Mouse (Mus musculus) MEL (cell line): ENCODE data around the gene Pcgf1.

ENCODE experiments used
- BHLHE40 ChIP-seq: IDR thresholded peaks from 2 replicates; pipeline ENCODE4 v1.6.1; 2012; ENCODE audit warnings: low read depth, mild to moderate bottlenecking, inconsistent platforms, low read length, improper control_type of control experiment, borderline replicate concordance
- CHD1 ChIP-seq: IDR thresholded peaks from 2 replicates; pipeline ENCODE4 v1.6.1; 2012; ENCODE audit warnings: low read depth, mild to moderate bottlenecking, inconsistent platforms, low read length, improper control_type of control experiment
- CTCF ChIP-seq, 3 experiments: IDR thresholded peaks in 2 of 3; conservative IDR thresholded peaks in 1 of 3; 2 replicates each; pipeline ENCODE4 v1.5.1; 2011 to 2012; ENCODE audit warnings: low read length in 3 of 3, low read depth in 2 of 3, mild to moderate bottlenecking in 2 of 3, improper control_type of control experiment in 1 of 3, inconsistent platforms in 1 of 3, mixed read lengths in 1 of 3, moderate library complexity in 1 of 3; ENCODE audit not compliant: control insufficient read depth in 1 of 3, insufficient read depth in 1 of 3, poor library complexity in 1 of 3, severe bottlenecking in 1 of 3
- E2F4 ChIP-seq: IDR thresholded peaks from 2 replicates; pipeline ENCODE4 v1.6.1; 2011; ENCODE audit warnings: low read depth, low read length, improper control_type of control experiment, borderline replicate concordance
- EP300 ChIP-seq, 2 experiments: IDR thresholded peaks; 2 replicates each; pipeline ENCODE4 v1.6.1; 2011; ENCODE audit warnings: improper control_type of control experiment in 2 of 2, low read length in 2 of 2, low read depth in 1 of 2, mild to moderate bottlenecking in 1 of 2
- GATA1 ChIP-seq: IDR thresholded peaks from 2 replicates; pipeline ENCODE4 v1.6.1; 2011; ENCODE audit warnings: low read depth, low read length, improper control_type of control experiment
- MXI1 ChIP-seq: IDR thresholded peaks from 2 replicates; pipeline ENCODE4 v1.6.1; 2011; ENCODE audit warnings: mild to moderate bottlenecking, low read depth, low read length, improper control_type of control experiment
- MYC ChIP-seq: IDR thresholded peaks from 2 replicates; pipeline ENCODE4 v1.6.1; 2011; ENCODE audit warnings: low read depth, mild to moderate bottlenecking, low read length, improper control_type of control experiment, moderate library complexity
- POLR2A ChIP-seq, 2 experiments: IDR thresholded peaks; 2 replicates each; pipeline ENCODE4 v1.6.1; 2011 to 2012; ENCODE audit warnings: low read length in 2 of 2, mild to moderate bottlenecking in 2 of 2, control low read depth in 1 of 2, improper control_type of control experiment in 1 of 2, low read depth in 1 of 2, moderate library complexity in 1 of 2; ENCODE audit not compliant: control insufficient read depth in 1 of 2, insufficient read depth in 1 of 2, poor library complexity in 1 of 2
- TCF12 ChIP-seq: IDR thresholded peaks from 2 replicates; pipeline ENCODE4 v1.6.1; 2014; ENCODE audit warnings: low read depth, mild to moderate bottlenecking, inconsistent platforms, low read length, improper control_type of control experiment, moderate library complexity
- USF1 ChIP-seq: IDR thresholded peaks from 2 replicates; pipeline ENCODE4 v1.6.1; 2014; ENCODE audit warnings: low read depth, mild to moderate bottlenecking, inconsistent platforms, low read length, improper control_type of control experiment, moderate library complexity
- ZKSCAN1 ChIP-seq: IDR thresholded peaks from 2 replicates; pipeline ENCODE4 v1.6.1; 2012; ENCODE audit warnings: low read depth, mild to moderate bottlenecking, inconsistent platforms, low read length, improper control_type of control experiment, moderate library complexity
- ZNF384 ChIP-seq: IDR thresholded peaks from 2 replicates; pipeline ENCODE4 v1.6.1; 2012; ENCODE audit warnings: low read depth, mild to moderate bottlenecking, inconsistent platforms, low read length, improper control_type of control experiment

- TF ChIP-seq CTCF (IDR thresholded peaks at IDR 0.05 in 2 of 3, conservative IDR thresholded peaks at IDR 0.05 in 1 of 3; ENCODE audit: control insufficient read depth in 1 of 3, insufficient read depth in 1 of 3, low read depth in 2 of 3, low read length in 3 of 3, poor library complexity in 1 of 3, severe bottlenecking in 1 of 3) (no peak), GATA1 (peak; percentile 49; the same call in 1 of the 2 replicates), ZKSCAN1 (no peak), EP300 (IDR thresholded peaks at IDR 0.05; ENCODE audit: low read depth in 1 of 2, low read length in 2 of 2) (peak in 1 of 2 experiments; percentile 26; a peak in 2 of 4 replicates), POLR2A (IDR thresholded peaks at IDR 0.05; ENCODE audit: control insufficient read depth in 1 of 2, insufficient read depth in 1 of 2, low read depth in 1 of 2, low read length in 2 of 2, poor library complexity in 1 of 2) (peak; percentile 60 to 90), USF1 (peak; percentile 22; the same call in 1 of the 2 replicates), MXI1 (0 out of 2 replicates have a peak, but pooled peaks have one; percentile 37), E2F4 (peak; percentile 56; the same call in 1 of the 2 replicates), BHLHE40 (no peak), CHD1 (no peak), TCF12 (no peak; the same call in 1 of the 2 replicates), ZNF384 (no peak), MYC (0 out of 2 replicates have a peak, but pooled peaks have one; percentile 11)
Observed at GRCm38 (mm10) chr6:83120930-83121862, 43.5 kb downstream of the Pcgf1 start, which contains the start of gene Wbp1.
